Comparison of ENCODE assay signal across 23 mouse cellular contexts in the genomic region with DNA sequence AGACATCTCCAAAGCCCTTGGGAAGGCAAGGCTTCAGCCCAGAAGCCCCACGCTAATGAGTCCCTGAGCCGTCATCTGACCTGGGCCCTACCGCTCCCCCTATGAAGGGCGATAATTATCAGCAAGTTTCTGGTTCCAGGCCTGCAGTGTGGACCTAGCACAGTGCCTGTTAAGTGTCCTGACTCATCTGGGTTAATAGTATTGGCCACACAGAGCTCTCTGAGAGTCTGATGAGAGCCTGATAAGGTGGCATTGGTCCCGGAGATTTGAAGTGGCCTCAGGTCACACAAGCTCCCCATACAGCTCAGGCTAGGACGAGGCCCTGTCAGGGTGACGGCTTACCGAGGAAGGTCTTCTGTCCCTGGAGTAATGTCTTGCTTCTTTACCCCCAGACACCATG. TPM values are rescaled to one million over a fixed set of nuclear protein-coding genes. Genes with fewer than 3 reads are reported as not detected.
"Had no signal": no experiment of that assay in that cellular context is flagged by ENCODE, and none has a peak within 500 bp of the region (broad histone marks: within the 10 kb centered on the region; RNA-seq: fewer than 3 reads in every experiment).

No protein-coding gene starts in this region.

- H3K4me3 ChIP-seq: intestine, embryonic 15.5 days; kidney, embryonic 15.5 days; layer of hippocampus, adult 2 months; left cerebral cortex, adult 2 months; liver, embryonic 13.5 days; lung, embryonic 15.5 days; megakaryocyte, embryonic 14.5 days; midbrain, embryonic 10.5 days; midbrain, embryonic 13.5 days; myocyte; neural tube, embryonic 13.5 days had no signal

- H3K4me1 ChIP-seq: intestine, embryonic 15.5 days; liver, embryonic 13.5 days; lung, embryonic 15.5 days; midbrain, embryonic 10.5 days had no signal

- H3K27me3 ChIP-seq: intestine, embryonic 15.5 days; kidney, embryonic 15.5 days; liver, embryonic 13.5 days; lung, embryonic 15.5 days; midbrain, embryonic 13.5 days; neural tube, embryonic 13.5 days had no signal

- DNase-seq: kidney, adult 11 months; kidney, adult 8-10 months; kidney, postnatal 14 days; layer of hippocampus, adult 9-11 months; liver, embryonic 13.5 days; retina, postnatal 1 day; right cerebral cortex, postnatal 25 days; thymus, adult 18-20 months; thymus, postnatal 36 days had no signal

- H3K9me3 ChIP-seq: intestine, embryonic 15.5 days; kidney, embryonic 15.5 days; liver, embryonic 13.5 days; lung, embryonic 15.5 days; midbrain, embryonic 10.5 days; midbrain, embryonic 13.5 days; neural tube, embryonic 13.5 days had no signal

- H3K36me3 ChIP-seq: intestine, embryonic 15.5 days; liver, embryonic 13.5 days; lung, embryonic 15.5 days had no signal

RNA-seq across cellular contexts. Expression of gene Fxyd2, which starts 9.9 kb away (rescaled TPM):
- total RNA-seq: liver, adult 2 months; monocyte, adult 5-6 weeks; neutrophil, adult 5-6 weeks had no signal

RNA-seq across cellular contexts. Expression of gene Fxyd6, which starts 19.6 kb away (rescaled TPM):
- total RNA-seq: monocyte, adult 5-6 weeks; neutrophil, adult 5-6 weeks had no signal

RNA-seq across cellular contexts. Expression of gene Dscaml1, which starts 36.8 kb away (rescaled TPM):
- total RNA-seq: monocyte, adult 5-6 weeks; neutrophil, adult 5-6 weeks had no signal
- polyA plus RNA-seq: liver, embryonic 13.5 days; liver, embryonic 16.5 days; myocyte had no signal
